Mouse (Mus musculus) liver, embryonic 14.5 days (tissue): ENCODE data around the gene Dpp6. TPM values are rescaled to one million over a fixed set of nuclear protein-coding genes. Genes with fewer than 3 reads are reported as not detected.

Source experiments
- ATAC-seq: fragments of 200-750 bp; cut with Nextera tagmentation; 2 replicates; pipeline ENCODE4 v1.8.0; 2017; ENCODE audit warnings: moderate number of reproducible peaks, mild to moderate bottlenecking, moderate library complexity; ENCODE audit not compliant: insufficient read depth
- DNase-seq, 3 experiments: peaks; one replicate each; pipeline ENCODE4 v3.0.0-alpha.2; 2012 to 2013; ENCODE audit warnings: low read depth in 3 of 3, low spot score in 3 of 3
- H3K27ac ChIP-seq: fragments of 300-500 bp; sonication (generic); 2 replicates; pipeline ENCODE4 v1.5.1; 2014; ENCODE audit warnings: moderate library complexity, mild to moderate bottlenecking, control low read depth, inconsistent platforms
- H3K27me3 ChIP-seq: fragments of 300-500 bp; sonication (generic); 2 replicates; pipeline ENCODE4 v1.6.1; 2014; ENCODE audit warnings: mild to moderate bottlenecking, low read length, moderate library complexity; ENCODE audit not compliant: control insufficient read depth, insufficient read depth
- H3K36me3 ChIP-seq: fragments of 300-500 bp; sonication (generic); replicated peaks from 2 replicates; pipeline ENCODE4 v1.6.1; 2014; ENCODE audit warnings: low read depth; ENCODE audit not compliant: control insufficient read depth, insufficient read depth
- H3K4me1 ChIP-seq, 2 experiments: fragments of 200-500 bp in 1 of 2; fragments of 300-500 bp in 1 of 2; sonication (generic) in 1 of 2; replicated peaks; 2 replicates each; pipeline ENCODE4 v1.6.1; 2012 to 2014; ENCODE audit warnings: antibody characterized with exemption in 1 of 2, inconsistent platforms in 1 of 2, low read length in 1 of 2; ENCODE audit not compliant: control insufficient read depth in 2 of 2, insufficient read depth in 2 of 2
- H3K4me2 ChIP-seq: fragments of 300-500 bp; sonication (generic); 2 replicates; pipeline ENCODE4 v1.6.1; 2014; ENCODE audit warnings: low read depth, mild to moderate bottlenecking, control low read depth, moderate library complexity
- H3K4me3 ChIP-seq, 2 experiments: fragments of 200-500 bp in 1 of 2; fragments of 300-500 bp in 1 of 2; sonication (generic) in 1 of 2; 2 replicates each; pipeline ENCODE4 v1.5.1; 2012 to 2014; ENCODE audit warnings: low read depth in 2 of 2, low read length in 2 of 2, mild to moderate bottlenecking in 2 of 2, control low read depth in 1 of 2, inconsistent platforms in 1 of 2, moderate library complexity in 1 of 2; ENCODE audit not compliant: insufficient read depth in 1 of 2
- H3K9ac ChIP-seq: fragments of 300-500 bp; sonication (generic); replicated peaks from 2 replicates; pipeline ENCODE4 v1.6.1; 2014; ENCODE audit warnings: mild to moderate bottlenecking, control low read depth, moderate library complexity
- H3K9me3 ChIP-seq: fragments of 300-500 bp; sonication (generic); 2 replicates; pipeline ENCODE4 v1.6.1; 2016; ENCODE audit warnings: low read length, mixed read lengths; ENCODE audit not compliant: control insufficient read depth
- CTCF ChIP-seq: IDR thresholded peaks from 2 replicates; pipeline ENCODE4 v1.5.1; 2016; ENCODE audit warnings: antibody characterized with exemption, low read depth, control low read depth
- EP300 ChIP-seq: IDR thresholded peaks from 2 replicates; pipeline ENCODE4 v1.6.1; 2016; ENCODE audit warnings: antibody characterized with exemption, low read depth
- WGBS: fragments of 180-500 bp; shearing (Covaris S2); extraction: QIAGEN DNeasy Blood & Tissue Kit; methylation state at CpG from one replicate; pipeline ENCODE4 v1.1.7; 2014; ENCODE audit not compliant: insufficient replicate concordance; 5-methylcytosine and 5-hydroxymethylcytosine counted together
- polyA plus RNA-seq, 2 experiments: library from polyadenylated mRNA; depleted of rRNA in 1 of 2; stranded (reverse) in 1 of 2; unstranded in 1 of 2; fragments of >200 nt; fragmentation: Nextera tagmentation in 1 of 2; extraction: Ambion mirVana in 1 of 2; gene quantifications; 2 replicates each; pipeline versions ENCODE4 v1.2.1 to v1.2.3; 2012 to 2014

Dpp6 gene
- polyA plus RNA-seq, 2 experiments, result 0.30 to 0.48 TPM

- Histone ChIP-seq H3K9ac (no peak overlapping the region), H3K36me3 (no peaks in the 10 kb centered on the region), H3K4me2 (no peak overlapping the region), H3K4me1 (no peaks in the 10 kb centered on the region), H3K27me3 (no peaks in the 10 kb centered on the region), H3K4me3 (no peak overlapping the region), H3K9me3 (no peaks in the 10 kb centered on the region), H3K27ac (no peak overlapping the region)
- no peak for ATAC-seq
- TF ChIP-seq CTCF, result no peak
- TF ChIP-seq EP300, result no peak
- DNase-seq, result no peak
- 78% methylated on average over 7 of the region's 7 CpGs for WGBS
Measured at GRCm38 (mm10) chr5:27292236-27292635, 475.2 kb downstream of the Dpp6 start.

GRCm38 (mm10) chr5:27304115-27304514, 487.1 kb downstream of the Dpp6 start:
- Histone ChIP-seq H3K36me3 (no peaks in the 10 kb centered on the region), H3K4me3 (no peak overlapping the region), H3K27ac (no peak overlapping the region), H3K4me2 (no peak overlapping the region), H3K4me1 (no peaks in the 10 kb centered on the region), H3K27me3 (no peaks in the 10 kb centered on the region), H3K9me3 (no peaks in the 10 kb centered on the region), H3K9ac (no peak overlapping the region)
- ATAC-seq, result no peak
- DNase-seq, result no peak
- 25% methylated on average over 2 of the region's 2 CpGs for WGBS
- TF ChIP-seq EP300, result no peak
- no peak for TF ChIP-seq CTCF

DNA sequence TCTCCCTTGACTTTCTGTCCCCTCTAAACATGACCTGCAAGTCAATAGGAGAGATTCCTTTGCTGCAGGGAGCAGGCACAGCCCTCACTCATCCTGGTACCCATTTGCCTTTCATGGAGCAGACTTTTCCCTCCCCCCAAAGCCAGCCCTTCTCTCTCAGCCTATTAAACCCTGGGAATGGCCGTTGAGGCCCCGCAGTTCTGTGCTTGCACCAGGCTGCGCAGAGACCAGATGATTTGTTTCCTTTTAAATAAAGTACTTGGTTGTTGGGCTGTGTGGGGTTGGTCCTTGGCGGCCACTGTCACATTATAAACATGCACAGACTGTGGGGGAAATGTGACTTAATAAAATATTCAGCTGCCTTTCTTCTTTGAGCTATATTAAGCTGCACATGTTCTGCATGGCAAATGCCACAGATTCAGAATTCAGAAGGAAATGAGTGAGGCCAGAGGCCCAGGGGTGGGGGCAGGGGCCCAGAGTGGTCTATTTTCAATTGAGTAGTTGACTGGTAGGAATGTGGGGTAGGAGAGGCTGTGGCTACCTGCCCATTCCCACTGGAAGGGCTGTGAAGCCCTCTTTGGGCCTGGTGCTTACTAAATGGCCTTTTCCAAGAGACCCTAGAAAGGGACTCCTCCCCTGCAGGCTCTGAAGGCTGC, 489.6 kb downstream of the Dpp6 start:
- WGBS, result 45% methylated on average over 4 of the region's 4 CpGs
- H3K27ac ChIP-seq, result no peak overlapping the region
- H3K9ac ChIP-seq, result no peak overlapping the region
- ATAC-seq (no peak), DNase-seq (no peak)
- no peak overlapping the region for H3K4me2 ChIP-seq
- no peaks in the 10 kb centered on the region for H3K27me3 ChIP-seq
- TF ChIP-seq CTCF (no peak), EP300 (no peak)
- H3K4me3 ChIP-seq, result no peak overlapping the region
- no peaks in the 10 kb centered on the region for H3K9me3 ChIP-seq
- H3K36me3 ChIP-seq, result no peaks in the 10 kb centered on the region
- no peaks in the 10 kb centered on the region for H3K4me1 ChIP-seq

DNA sequence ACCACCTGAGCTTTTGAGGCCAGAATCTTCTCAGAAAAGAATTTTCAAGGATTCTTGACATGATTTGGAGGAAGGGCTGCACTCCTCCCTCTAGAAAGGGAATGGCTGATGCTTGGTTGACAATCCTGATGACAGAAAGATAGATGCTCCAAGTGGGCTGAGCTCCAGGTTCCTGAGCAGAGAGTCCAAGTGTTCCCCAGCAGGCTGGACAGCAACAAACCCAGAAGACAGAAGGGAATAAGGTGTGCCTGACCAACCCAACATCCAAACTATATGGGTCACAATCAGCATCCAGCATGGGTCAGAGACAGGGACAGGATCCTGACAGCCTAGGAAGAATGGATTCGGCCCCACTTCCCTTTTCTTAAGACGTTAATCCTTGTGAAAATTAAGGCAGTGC, 493.2 kb downstream of the Dpp6 start:
- Histone ChIP-seq H3K36me3 (no peaks in the 10 kb centered on the region), H3K9me3 (no peaks in the 10 kb centered on the region), H3K9ac (no peak overlapping the region), H3K4me1 (no peaks in the 10 kb centered on the region), H3K27ac (no peak overlapping the region), H3K4me2 (no peak overlapping the region), H3K4me3 (no peak overlapping the region), H3K27me3 (no peaks in the 10 kb centered on the region)
- no peak for TF ChIP-seq EP300
- no peak for TF ChIP-seq CTCF
- DNase-seq (no peak), ATAC-seq (no peak)
- 37% methylated on average over 2 of the region's 2 CpGs for WGBS

GRCm38 (mm10) chr5:27316674-27317073, 499.7 kb downstream of the Dpp6 start:
- Histone ChIP-seq H3K9ac (no peak overlapping the region), H3K4me3 (no peak overlapping the region), H3K4me1 (no peaks in the 10 kb centered on the region), H3K4me2 (no peak overlapping the region), H3K9me3 (no peaks in the 10 kb centered on the region), H3K36me3 (no peaks in the 10 kb centered on the region), H3K27me3 (no peaks in the 10 kb centered on the region), H3K27ac (no peak overlapping the region)
- WGBS, result 26% methylated on average over 1 of the region's 1 CpGs
- no peak for TF ChIP-seq CTCF
- TF ChIP-seq EP300, result no peak
- DNase-seq, result no peak
- ATAC-seq, result no peak
